In genomic region chr3:53289589-53290219, GRCm38 (mm10) we compare ENCODE assay signal across 18 mouse cellular contexts.
DNase-seq lines count a peak whose midpoint lies in the region; ATAC-seq lines count a peak whose summit lies in the region.
"Had no signal": no experiment of that assay in that cellular context is flagged by ENCODE, and none has a peak within 500 bp of the region (broad histone marks: within the 10 kb centered on the region; RNA-seq: fewer than 3 reads in every experiment).

No protein-coding gene starts in this region.

- peak; percentile 58; the same call in 1 of the 2 replicates for ATAC-seq in kidney, embryonic 14.5 days (ENCODE audit: low FRiP score, low TSS enrichment)
- ATAC-seq in cerebellum, adult (ENCODE audit: insufficient number of reproducible peaks, low FRiP score, low TSS enrichment): no peak
- ATAC-seq: forebrain, embryonic 15.5 days; inflammation-experienced regulatory T-cells, adult 6 months; lung, postnatal 0 days; midbrain, embryonic 13.5 days had no signal

- H3K4me3 ChIP-seq in kidney, embryonic 14.5 days (ENCODE audit: low read length): no peak overlapping the region
- H3K4me3 ChIP-seq: forebrain, embryonic 15.5 days; heart, embryonic 15.5 days; midbrain, embryonic 13.5 days; stomach, embryonic 15.5 days had no signal

- H3K9ac ChIP-seq in kidney, embryonic 14.5 days (ENCODE audit: low read depth, low read length): no peak overlapping the region
- H3K9ac ChIP-seq: forebrain, embryonic 15.5 days; heart, embryonic 15.5 days; midbrain, embryonic 13.5 days; stomach, embryonic 15.5 days had no signal

- peaks cover 21% of the 10 kb centered on the region for H3K4me1 ChIP-seq in kidney, embryonic 14.5 days (ENCODE audit: control insufficient read depth, insufficient read depth, low read length)
- H3K4me1 ChIP-seq: forebrain, embryonic 15.5 days; heart, embryonic 15.5 days; stomach, embryonic 15.5 days had no signal

- H3K36me3 ChIP-seq in kidney, embryonic 14.5 days (ENCODE audit: control insufficient read depth, insufficient read depth, low read length): no peaks in the 10 kb centered on the region
- H3K36me3 ChIP-seq: forebrain, embryonic 15.5 days; heart, embryonic 15.5 days; midbrain, embryonic 13.5 days; stomach, embryonic 15.5 days had no signal

- H3K27me3 ChIP-seq in kidney, embryonic 14.5 days (ENCODE audit: control insufficient read depth, insufficient read depth, low read length): no peaks in the 10 kb centered on the region
- H3K27me3 ChIP-seq: forebrain, embryonic 15.5 days; heart, embryonic 15.5 days; midbrain, embryonic 13.5 days; stomach, embryonic 15.5 days had no signal

- peak overlapping the region; percentile 13; the same call in 1 of the 2 replicates for H3K27ac ChIP-seq in kidney, embryonic 14.5 days (ENCODE audit: low read depth, low read length)
- H3K27ac ChIP-seq: forebrain, embryonic 15.5 days; heart, embryonic 15.5 days; midbrain, embryonic 13.5 days had no signal

- DNase-seq in adrenal gland, postnatal 10 days: peak; percentile 16
- no peak for DNase-seq in adrenal gland, postnatal 25 days
- DNase-seq in kidney, postnatal 25 days: no peak
- peak; percentile 18 for DNase-seq in right cerebral cortex, adult 18-20 months
- no peak for DNase-seq in right cerebral cortex, postnatal 4 days
- DNase-seq in B cell, adult 2 months: no peak
- DNase-seq: adrenal gland, postnatal 14 days; cerebellum, adult 11-12 months; gastrocnemius, postnatal 25 days had no signal

- WGBS in kidney, embryonic 14.5 days: 40% methylated on average over 14 of the region's 14 CpGs

- H3K9me3 ChIP-seq in kidney, embryonic 14.5 days (ENCODE audit: control insufficient read depth, low read length): no peaks in the 10 kb centered on the region
- H3K9me3 ChIP-seq: forebrain, embryonic 15.5 days; heart, embryonic 15.5 days; midbrain, embryonic 13.5 days; stomach, embryonic 15.5 days had no signal

- H3K4me2 ChIP-seq in kidney, embryonic 14.5 days (replicated peaks; ENCODE audit: low read depth, low read length): no peak overlapping the region
- H3K4me2 ChIP-seq: forebrain, embryonic 15.5 days; heart, embryonic 15.5 days; liver, embryonic 11.5 days; midbrain, embryonic 13.5 days; stomach, embryonic 15.5 days had no signal

Comparison
In these comparisons a context has a peak if more than half of its experiments do, and no peak if none do; other contexts are left out.
1. DNase-seq: peak in adrenal gland, postnatal 10 days (single experiment) and right cerebral cortex, adult 18-20 months (single experiment); none in adrenal gland, postnatal 25 days (single experiment), kidney, postnatal 25 days (0 of 2), right cerebral cortex, postnatal 4 days (single experiment) and B cell, adult 2 months (0 of 2).